Mouse (Mus musculus) erythroblast, embryonic 14.5 days (primary cell): ENCODE measurements around the gene Orm1.

Source experiments
- GATA1 ChIP-seq: IDR thresholded peaks from 2 replicates; pipeline ENCODE4 v1.6.1; 2012; ENCODE audit warnings: low read length, inconsistent platforms, mixed read lengths
- TAL1 ChIP-seq: IDR thresholded peaks from 3 replicates; pipeline ENCODE4 v1.6.1; 2012; ENCODE audit warnings: low read length, inconsistent platforms, mixed read lengths

- TF ChIP-seq GATA1 = no peak
- no peak for TF ChIP-seq TAL1
Observed at GRCm38 (mm10) chr4:63338414-63339076, 5.8 kb upstream of the Orm1 start.
